Mouse (Mus musculus) C2C12 (cell line): ENCODE data around the gene Ttll6. TPM values are rescaled to one million over a fixed set of nuclear protein-coding genes. Genes with fewer than 3 reads are reported as not detected.

ENCODE experiments used
- H3K27me3 ChIP-seq: one replicate; pipeline ENCODE4 v1.6.1; 2011; ENCODE audit not compliant: control insufficient read depth, insufficient read depth, insufficient read length
- H3K36me3 ChIP-seq: one replicate; pipeline ENCODE4 v1.6.1; 2011; ENCODE audit not compliant: control insufficient read depth, insufficient read depth
- H3K4me3 ChIP-seq: one replicate; pipeline ENCODE4 v1.5.1; 2011; ENCODE audit warnings: mild to moderate bottlenecking, control low read depth; ENCODE audit not compliant: poor library complexity, insufficient read depth, severe bottlenecking
- H3K79me2 ChIP-seq: one replicate; pipeline ENCODE4 v1.6.1; 2011; ENCODE audit not compliant: control insufficient read depth, insufficient read depth
- H3K79me3 ChIP-seq: one replicate; pipeline ENCODE4 v1.6.1; 2011; ENCODE audit warnings: low read depth, control low read depth
- H3ac ChIP-seq: one replicate; pipeline ENCODE3; 2011; ENCODE audit warnings: low read depth; ENCODE audit not compliant: control insufficient read depth, insufficient read length
- CEBPB ChIP-seq: IDR thresholded peaks from one replicate; pipeline ENCODE4 v1.6.1; 2011; ENCODE audit warnings: low read depth, mild to moderate bottlenecking, control low read depth, moderate library complexity
- CTCF ChIP-seq: IDR thresholded peaks from one replicate; pipeline ENCODE4 v1.5.1; 2011; ENCODE audit not compliant: control insufficient read depth, insufficient read depth, insufficient read length
- FOSL1 ChIP-seq: IDR thresholded peaks from one replicate; pipeline ENCODE4 v1.8.0; 2011; ENCODE audit warnings: mild to moderate bottlenecking, low read length; ENCODE audit not compliant: poor library complexity, insufficient read depth, severe bottlenecking
- MAX ChIP-seq: IDR thresholded peaks from one replicate; pipeline ENCODE4 v1.6.1; 2011; ENCODE audit warnings: mild to moderate bottlenecking, control low read depth
- MYOD1 ChIP-seq: IDR thresholded peaks from one replicate; pipeline ENCODE4 v1.6.1; 2011; ENCODE audit warnings: low read depth; ENCODE audit not compliant: control insufficient read depth, insufficient read length
- MYOG ChIP-seq: IDR thresholded peaks from one replicate; pipeline ENCODE4 v1.6.1; 2011; ENCODE audit not compliant: control insufficient read depth, insufficient read length; ENCODE audit errors: extremely low read depth
- USF1 ChIP-seq: IDR thresholded peaks from one replicate; pipeline ENCODE4 v1.6.1; 2011; ENCODE audit warnings: low read depth, mild to moderate bottlenecking, control low read depth, moderate library complexity
- polyA plus RNA-seq: library from polyadenylated mRNA; unstranded; fragments of >200 nt; fragmentation: generic; extraction: Trizol; gene quantifications from one replicate; pipeline ENCODE4 v1.2.1, GENCODE M21; 2012; ENCODE audit warnings: missing spikeins

Ttll6 gene
- polyA plus RNA-seq, 1 experiment: 0.01 TPM

DNA sequence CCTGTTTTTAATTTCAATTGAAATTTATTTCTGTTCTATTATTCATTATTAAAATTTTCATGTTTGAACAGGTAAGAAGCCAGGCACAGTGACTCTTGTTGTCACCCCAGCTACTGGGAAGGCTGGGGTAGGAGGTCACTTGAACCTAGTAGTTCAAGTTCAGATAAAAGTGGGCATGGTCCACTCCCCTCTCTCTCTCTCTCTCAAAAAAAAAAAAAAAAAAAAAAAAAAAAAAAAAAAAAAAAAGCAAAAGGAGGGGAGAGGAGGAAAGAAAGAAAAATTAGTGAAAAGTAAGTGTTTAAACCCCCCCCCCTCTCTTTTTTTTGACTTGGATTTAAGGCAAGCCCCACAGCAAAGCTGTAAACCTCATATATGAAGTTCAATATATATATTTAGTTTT, 50.6 kb downstream of the Ttll6 start:
- H3ac ChIP-seq: no peak overlapping the region
- no peaks in the 10 kb centered on the region for H3K79me2 ChIP-seq
- H3K4me3 ChIP-seq: no peak overlapping the region
- H3K36me3 ChIP-seq: no peaks in the 10 kb centered on the region
- peaks cover 52% of the 10 kb centered on the region for H3K27me3 ChIP-seq
- no peak for TF ChIP-seq MAX
- H3K79me3 ChIP-seq: no peaks in the 10 kb centered on the region

DNA sequence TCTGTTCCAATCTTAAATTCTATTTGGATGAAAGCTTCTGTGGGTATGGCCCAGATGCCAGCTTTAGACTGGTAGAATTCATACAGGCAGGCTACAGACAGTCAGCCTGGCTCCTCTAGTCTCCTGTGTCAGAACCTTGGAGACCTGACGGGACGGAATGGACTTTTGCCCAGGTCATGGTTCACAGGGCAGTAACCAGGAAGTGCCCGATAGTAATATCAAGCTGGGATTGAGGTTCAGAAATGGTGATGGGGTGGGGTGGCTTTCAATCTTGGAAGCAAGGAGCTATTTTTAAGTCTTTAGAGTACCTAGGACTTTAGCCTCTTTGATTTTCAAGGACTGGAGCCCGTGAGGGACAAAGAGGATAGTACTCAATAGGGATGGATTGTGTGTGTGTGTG, 53.7 kb downstream of the Ttll6 start:
- Histone ChIP-seq H3K36me3 (no peaks in the 10 kb centered on the region), H3K79me3 (no peaks in the 10 kb centered on the region), H3ac (no peak overlapping the region), H3K4me3 (no peak overlapping the region), H3K79me2 (no peaks in the 10 kb centered on the region), H3K27me3 (peaks cover 66% of the 10 kb centered on the region)
- no peak for TF ChIP-seq USF1
- TF ChIP-seq CTCF: no peak
- no peak for TF ChIP-seq CEBPB
- TF ChIP-seq MAX: no peak
- no peak for TF ChIP-seq MYOG
- TF ChIP-seq FOSL1: no peak
- TF ChIP-seq MYOD1: no peak

DNA sequence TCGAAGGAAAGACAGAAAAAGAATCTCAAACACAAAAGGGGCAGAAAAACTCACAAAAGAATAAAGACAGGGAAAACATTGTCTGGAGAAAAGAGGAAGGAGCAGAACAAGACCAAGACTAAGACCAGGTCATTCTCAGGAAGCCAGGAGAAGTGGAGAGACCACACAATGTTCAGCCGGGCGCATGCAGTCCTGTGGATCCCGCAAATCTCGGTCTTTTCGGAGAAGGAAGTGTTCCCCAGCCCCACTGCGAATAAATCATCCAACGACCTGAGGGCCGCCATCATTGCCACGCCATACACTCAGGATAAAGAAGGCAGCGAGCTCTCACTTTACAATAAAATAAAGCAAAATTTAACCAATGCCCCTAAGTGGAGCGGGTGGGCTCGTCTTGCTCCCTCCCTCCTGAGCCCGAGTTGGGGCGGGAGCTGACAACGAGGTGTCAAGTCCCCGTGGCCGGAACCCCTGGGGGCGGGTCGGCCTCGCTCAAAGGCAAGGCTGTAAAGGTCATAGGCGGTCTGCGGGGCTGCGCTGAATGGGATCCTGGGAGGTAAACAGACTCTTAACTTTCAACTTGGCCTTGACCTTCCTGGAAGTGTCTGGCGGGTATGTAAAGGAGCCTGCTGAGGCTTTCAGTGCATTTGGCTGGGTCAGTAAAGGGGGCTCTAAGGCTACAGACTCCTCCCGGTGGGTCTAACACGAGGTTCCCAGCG, 56.4 kb downstream of the Ttll6 start:
- Histone ChIP-seq H3K4me3 (no peak overlapping the region), H3K79me3 (no peaks in the 10 kb centered on the region)

DNA sequence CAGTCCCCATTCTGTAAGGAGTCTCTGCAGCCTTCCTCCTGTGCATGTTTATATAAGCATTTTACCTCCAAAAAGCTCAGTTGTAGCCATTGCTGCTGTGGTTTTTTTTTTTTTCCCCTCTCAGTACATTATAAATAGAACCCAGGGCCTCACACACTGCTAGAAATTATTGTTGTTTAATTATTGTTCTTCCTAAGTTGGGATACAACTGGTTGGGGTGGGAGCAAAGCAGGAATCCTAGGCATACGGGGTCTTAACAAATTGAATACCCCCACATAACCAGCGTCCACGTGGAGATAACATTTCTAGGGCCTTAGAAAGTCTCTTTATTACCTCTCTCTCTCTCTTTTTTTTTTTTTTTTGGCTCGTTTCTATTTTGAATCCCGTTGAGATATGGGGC, 57.5 kb downstream of the Ttll6 start:
- no peaks in the 10 kb centered on the region for H3K79me2 ChIP-seq
- no peak for TF ChIP-seq USF1
- no peak for TF ChIP-seq MYOG
- no peak for TF ChIP-seq MYOD1
- no peak for TF ChIP-seq CTCF
- no peak for TF ChIP-seq CEBPB
- TF ChIP-seq MAX: no peak
- TF ChIP-seq FOSL1: no peak
- H3K36me3 ChIP-seq: no peaks in the 10 kb centered on the region
- peaks cover 80% of the 10 kb centered on the region for H3K27me3 ChIP-seq
- no peak overlapping the region for H3K4me3 ChIP-seq
- no peak overlapping the region for H3ac ChIP-seq
- no peaks in the 10 kb centered on the region for H3K79me3 ChIP-seq

More for the DNA sequence above, 56.4 kb downstream of the Ttll6 start:
- TF ChIP-seq MYOG (no peak), USF1 (no peak), CTCF (no peak), MAX (no peak), CEBPB (no peak), FOSL1 (no peak), MYOD1 (no peak)
- H3K27me3 ChIP-seq: peaks cover 80% of the 10 kb centered on the region
- no peaks in the 10 kb centered on the region for H3K36me3 ChIP-seq
- no peak overlapping the region for H3ac ChIP-seq
- no peaks in the 10 kb centered on the region for H3K79me2 ChIP-seq

DNA sequence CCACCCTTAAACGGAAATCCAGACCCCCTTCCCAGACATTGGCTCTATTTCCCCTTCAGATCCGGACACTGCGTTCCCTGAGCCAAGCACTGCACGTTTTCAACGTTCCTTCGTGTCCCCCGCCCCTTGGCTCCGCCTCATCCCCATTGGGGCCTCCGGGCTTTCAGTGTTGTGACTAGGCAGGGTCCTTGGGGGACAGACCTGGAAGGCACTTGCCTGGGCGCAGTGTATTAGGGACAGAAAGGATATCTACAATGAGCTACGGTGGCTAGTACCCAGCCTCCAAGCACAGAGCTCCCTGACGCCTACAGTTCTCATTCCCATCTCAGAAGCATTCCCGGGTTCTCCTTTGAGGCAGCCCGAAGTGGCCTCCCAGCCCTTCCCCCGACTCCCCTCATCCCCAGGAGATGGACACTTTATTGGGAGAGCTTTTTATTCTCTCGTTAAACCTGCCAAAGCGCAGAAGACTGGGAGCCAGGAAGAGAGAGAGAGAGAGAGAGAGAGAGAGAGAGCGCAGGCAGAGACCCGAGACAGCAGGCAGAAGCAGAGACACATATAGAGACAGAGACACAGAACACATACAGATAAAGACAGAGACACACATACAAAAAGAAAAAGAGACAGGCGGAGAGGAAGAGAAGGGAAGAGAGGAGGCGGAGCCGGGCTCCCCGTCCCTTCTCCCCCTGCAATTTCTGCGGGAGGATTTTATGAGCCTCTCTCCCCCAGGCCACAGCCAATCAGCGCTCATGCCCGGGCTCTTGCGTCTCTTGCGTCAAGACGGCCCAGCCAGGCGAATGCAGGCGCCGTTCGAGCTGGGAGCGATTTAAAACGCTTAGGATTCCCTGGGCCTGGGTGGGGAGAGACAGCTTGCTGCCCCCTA, 60.2 kb downstream of the Ttll6 start, which contains the start of gene Hoxb13:
TSS of gene Hoxb13 (plus strand) at position 796 of the 880 bp plus-strand sequence.
- peaks cover 83% of the 10 kb centered on the region for H3K27me3 ChIP-seq
- no peaks in the 10 kb centered on the region for H3K79me2 ChIP-seq
- H3K36me3 ChIP-seq: no peaks in the 10 kb centered on the region
- H3ac ChIP-seq: no peak within 1 kb of the TSS
- H3K79me3 ChIP-seq: no peaks in the 10 kb centered on the region
- H3K4me3 ChIP-seq: no peak within 1 kb of the TSS
- TF ChIP-seq MYOD1 (no peak), CTCF (no peak), CEBPB (no peak), MAX (no peak), FOSL1 (no peak), USF1 (no peak), MYOG (no peak)

DNA sequence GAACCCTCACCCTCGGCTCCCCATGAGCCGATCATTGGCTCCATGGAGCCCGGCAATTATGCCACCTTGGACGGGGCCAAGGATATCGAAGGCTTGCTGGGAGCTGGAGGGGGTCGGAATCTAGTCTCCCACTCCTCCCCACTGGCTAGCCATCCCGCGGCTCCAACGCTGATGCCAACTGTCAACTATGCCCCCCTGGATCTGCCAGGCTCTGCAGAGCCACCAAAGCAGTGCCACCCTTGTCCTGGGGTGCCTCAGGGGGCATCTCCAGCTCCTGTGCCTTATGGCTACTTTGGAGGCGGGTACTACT, 60.8 kb downstream of the Ttll6 start:
- Histone ChIP-seq H3K4me3 (no peak overlapping the region), H3K79me3 (no peaks in the 10 kb centered on the region), H3ac (no peak overlapping the region), H3K27me3 (peaks cover 79% of the 10 kb centered on the region), H3K36me3 (no peaks in the 10 kb centered on the region), H3K79me2 (no peaks in the 10 kb centered on the region)
- TF ChIP-seq MYOG (no peak), MYOD1 (no peak), FOSL1 (no peak), MAX (no peak), USF1 (no peak), CTCF (no peak), CEBPB (no peak)
